Mouse (Mus musculus): ENCODE measurements around the gene Sdhc. TPM values are rescaled to one million over a fixed set of nuclear protein-coding genes. Genes with fewer than 3 reads are reported as not detected.

Gene Sdhc
- polyA plus RNA-seq, 1 experiment from 2014 or later = 642 TPM

DNA sequence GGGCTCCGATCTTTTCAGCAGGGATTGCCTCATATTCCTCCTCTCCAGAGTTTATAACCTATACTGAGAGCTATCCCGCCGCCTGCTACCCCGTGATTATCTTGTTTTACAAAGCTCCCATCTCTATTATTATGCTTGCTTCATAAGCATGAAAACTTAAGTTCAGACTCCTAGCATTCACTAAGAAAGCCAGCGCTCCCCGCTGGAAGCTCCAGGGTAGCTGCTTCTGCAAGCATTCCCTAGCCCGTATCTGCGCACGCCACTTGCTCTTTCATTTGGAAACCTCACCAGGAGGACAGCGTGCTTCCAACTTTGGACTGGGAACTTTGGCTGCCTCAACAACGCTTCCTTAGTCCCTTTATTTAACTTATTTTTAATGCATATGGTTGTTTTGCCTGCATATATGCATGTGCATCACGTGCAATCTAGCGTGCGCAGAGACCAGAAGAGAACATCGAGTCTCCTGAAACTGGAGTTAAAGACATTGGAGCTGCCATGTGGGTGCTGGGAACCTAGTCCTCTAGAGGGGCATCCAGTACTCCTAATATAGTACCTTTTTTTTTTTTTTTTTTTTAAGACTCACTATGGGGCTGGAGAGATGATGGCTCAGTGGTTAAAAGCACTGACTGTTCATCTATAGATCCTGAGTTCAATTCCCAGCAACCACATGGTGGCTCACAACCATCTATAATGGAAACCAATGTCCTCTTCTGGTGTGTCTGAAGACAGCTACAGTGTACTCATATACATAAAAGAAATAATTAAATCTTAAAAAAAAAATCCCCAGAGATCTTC is 38.4 kb downstream of the Sdhc start:
- peak overlapping the region; percentile 57 to 73 for H3K4me3 ChIP-seq (ENCODE audit: control insufficient read depth in 1 of 2, insufficient read depth in 1 of 2, low read depth in 1 of 2, low read length in 2 of 2)
- no peaks in the 10 kb centered on the region for H3K27me3 ChIP-seq (ENCODE audit: control insufficient read depth, insufficient read depth, low read length)
- peak overlapping the region; percentile 80 for H3K9ac ChIP-seq (ENCODE audit: low read length)
- H3K4me1 ChIP-seq (ENCODE audit: control insufficient read depth in 2 of 2, insufficient read depth in 2 of 2, low read length in 2 of 2) = peaks cover 4 to 5% of the 10 kb centered on the region in 2 experiments
- H3K4me2 ChIP-seq (ENCODE audit: low read length) = peak overlapping the region; percentile 84
- no peaks in the 10 kb centered on the region for H3K9me3 ChIP-seq (ENCODE audit: control insufficient read depth, low read length)
- peak overlapping the region; percentile 58 to 86 for H3K27ac ChIP-seq (replicated peaks in 1 of 2; ENCODE audit: control insufficient read depth in 1 of 2, insufficient read depth in 1 of 2, low read depth in 2 of 2, low read length in 2 of 2)
- WGBS = 4% methylated on average over 15 of the region's 15 CpGs
- H3K36me3 ChIP-seq (ENCODE audit: control insufficient read depth, insufficient read depth, low read length) = no peaks in the 10 kb centered on the region
- no peak for ATAC-seq (ENCODE audit: insufficient number of reproducible peaks, insufficient read depth, low FRiP score, low read depth)

DNA sequence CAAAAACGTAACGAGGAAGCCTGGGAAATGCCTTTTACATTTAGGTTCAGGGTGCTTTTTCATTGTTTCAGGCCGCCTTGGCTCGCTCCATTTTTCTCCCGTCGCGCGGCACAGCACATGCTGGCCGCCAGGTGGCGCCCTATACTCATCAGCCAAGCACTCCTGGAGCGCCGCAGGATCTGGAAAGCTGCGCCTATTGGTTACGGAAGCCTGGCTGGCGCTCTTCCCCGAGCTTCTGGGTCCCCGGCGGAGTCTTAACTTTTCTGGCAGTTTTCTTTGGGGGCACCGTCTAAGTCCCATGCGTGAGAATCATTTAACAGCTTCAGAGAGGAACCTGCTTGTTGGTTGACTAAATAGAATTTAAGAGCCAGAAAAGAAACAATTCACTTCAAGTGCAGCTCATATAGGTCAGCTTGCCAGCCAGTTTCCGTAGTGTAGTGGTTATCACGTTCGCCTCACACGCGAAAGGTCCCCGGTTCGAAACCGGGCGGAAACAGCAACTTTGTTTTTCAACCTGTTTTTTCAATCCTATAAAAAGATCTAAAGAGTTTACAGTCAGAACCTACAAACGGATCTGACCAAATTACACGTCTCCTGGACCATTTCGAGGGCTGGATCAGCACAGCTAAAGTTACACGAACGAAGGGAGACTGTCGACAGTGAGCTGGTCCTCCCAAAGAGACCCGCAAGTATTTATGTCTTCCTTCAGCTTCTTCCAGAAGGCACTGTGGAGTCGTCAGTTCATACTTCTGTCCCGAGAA is 39.2 kb downstream of the Sdhc start:
- H3K36me3 ChIP-seq (ENCODE audit: control insufficient read depth, insufficient read depth, low read length) = no peaks in the 10 kb centered on the region
- H3K4me1 ChIP-seq (ENCODE audit: control insufficient read depth in 2 of 2, insufficient read depth in 2 of 2, low read length in 2 of 2) = peaks cover 4 to 5% of the 10 kb centered on the region in 2 experiments
- H3K9ac ChIP-seq (ENCODE audit: low read length) = peak overlapping the region; percentile 80
- peak overlapping the region; percentile 57 to 73 for H3K4me3 ChIP-seq (ENCODE audit: control insufficient read depth in 1 of 2, insufficient read depth in 1 of 2, low read depth in 1 of 2, low read length in 2 of 2)
- peak; percentile 85 for ATAC-seq (ENCODE audit: insufficient number of reproducible peaks, insufficient read depth, low FRiP score, low read depth)
- H3K27me3 ChIP-seq (ENCODE audit: control insufficient read depth, insufficient read depth, low read length) = no peaks in the 10 kb centered on the region
- peak overlapping the region; percentile 70 to 86 for H3K27ac ChIP-seq (replicated peaks in 1 of 2; ENCODE audit: control insufficient read depth in 1 of 2, insufficient read depth in 1 of 2, low read depth in 2 of 2, low read length in 2 of 2)
- no peaks in the 10 kb centered on the region for H3K9me3 ChIP-seq (ENCODE audit: control insufficient read depth, low read length)
- WGBS = under 1% methylated on average over 38 of the region's 38 CpGs
- H3K4me2 ChIP-seq (ENCODE audit: low read length) = peak overlapping the region; percentile 84

DNA sequence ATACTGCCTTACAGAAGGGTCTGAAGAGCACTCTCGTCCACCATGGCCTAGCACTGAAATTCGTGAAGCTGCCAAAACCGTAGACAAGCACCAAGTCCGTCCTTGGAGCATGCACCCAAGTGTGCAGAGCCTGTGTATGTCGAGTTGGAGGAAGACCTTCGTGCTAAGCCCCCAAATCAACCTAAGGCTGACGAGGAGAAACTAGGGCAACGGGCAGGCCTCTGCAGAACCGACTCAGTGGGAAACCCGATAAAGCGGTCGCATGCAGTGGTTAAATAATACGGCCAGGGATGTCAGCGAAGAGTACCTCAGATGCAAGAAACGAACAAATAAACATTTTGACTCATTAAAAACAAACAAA is 39.8 kb downstream of the Sdhc start:
- Histone ChIP-seq H3K27ac (replicated peaks in 1 of 2; ENCODE audit: control insufficient read depth in 1 of 2, insufficient read depth in 1 of 2, low read depth in 2 of 2, low read length in 2 of 2) (peak overlapping the region; percentile 70 to 86), H3K4me3 (ENCODE audit: control insufficient read depth in 1 of 2, insufficient read depth in 1 of 2, low read depth in 1 of 2, low read length in 2 of 2) (peak overlapping the region; percentile 57 to 73), H3K9me3 (ENCODE audit: control insufficient read depth, low read length) (no peaks in the 10 kb centered on the region), H3K9ac (ENCODE audit: low read length) (peak overlapping the region; percentile 80), H3K27me3 (ENCODE audit: control insufficient read depth, insufficient read depth, low read length) (no peaks in the 10 kb centered on the region), H3K4me2 (ENCODE audit: low read length) (peak overlapping the region; percentile 84), H3K36me3 (ENCODE audit: control insufficient read depth, insufficient read depth, low read length) (no peaks in the 10 kb centered on the region), H3K4me1 (ENCODE audit: control insufficient read depth in 2 of 2, insufficient read depth in 2 of 2, low read length in 2 of 2) (peaks cover 4 to 5% of the 10 kb centered on the region in 2 experiments)
- WGBS = 14% methylated on average over 15 of the region's 15 CpGs
- ATAC-seq (ENCODE audit: insufficient number of reproducible peaks, insufficient read depth, low FRiP score, low read depth) = no peak

DNA sequence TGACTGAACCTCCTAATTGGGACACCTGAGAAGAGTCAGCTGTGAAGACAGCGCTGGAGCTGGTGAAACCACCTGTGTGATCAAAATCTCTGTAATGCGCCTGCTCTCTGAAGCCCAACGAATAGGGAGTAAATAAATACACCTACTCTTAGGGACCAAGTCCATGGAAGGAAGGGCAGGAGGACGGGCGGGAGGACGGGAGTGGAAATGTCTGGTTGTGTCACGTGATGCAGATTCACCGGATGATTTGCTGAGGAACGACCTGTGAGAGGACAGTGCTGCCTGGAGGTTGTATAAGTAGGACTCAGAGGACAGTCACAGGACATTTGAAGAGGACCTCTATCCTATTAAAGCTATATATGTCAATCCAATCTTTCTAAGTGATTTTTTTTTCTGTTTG is 40.8 kb downstream of the Sdhc start:
- peak overlapping the region; percentile 4; the same call in 1 of the 2 replicates for H3K9ac ChIP-seq (ENCODE audit: low read length)
- WGBS = 33% methylated on average over 9 of the region's 9 CpGs
- no peak overlapping the region for H3K27ac ChIP-seq (replicated peaks in 1 of 2; ENCODE audit: control insufficient read depth in 1 of 2, insufficient read depth in 1 of 2, low read depth in 2 of 2, low read length in 2 of 2)
- no peaks in the 10 kb centered on the region for H3K27me3 ChIP-seq (ENCODE audit: control insufficient read depth, insufficient read depth, low read length)
- H3K4me2 ChIP-seq (ENCODE audit: low read length) = no peak overlapping the region
- no peaks in the 10 kb centered on the region for H3K36me3 ChIP-seq (ENCODE audit: control insufficient read depth, insufficient read depth, low read length)
- no peaks in the 10 kb centered on the region for H3K9me3 ChIP-seq (ENCODE audit: control insufficient read depth, low read length)
- no peak overlapping the region for H3K4me3 ChIP-seq (ENCODE audit: control insufficient read depth in 1 of 2, insufficient read depth in 1 of 2, low read depth in 1 of 2, low read length in 2 of 2)
- H3K4me1 ChIP-seq (ENCODE audit: control insufficient read depth in 2 of 2, insufficient read depth in 2 of 2, low read length in 2 of 2) = peaks cover 4 to 5% of the 10 kb centered on the region in 2 experiments
- no peak for ATAC-seq (ENCODE audit: insufficient number of reproducible peaks, insufficient read depth, low FRiP score, low read depth)

DNA sequence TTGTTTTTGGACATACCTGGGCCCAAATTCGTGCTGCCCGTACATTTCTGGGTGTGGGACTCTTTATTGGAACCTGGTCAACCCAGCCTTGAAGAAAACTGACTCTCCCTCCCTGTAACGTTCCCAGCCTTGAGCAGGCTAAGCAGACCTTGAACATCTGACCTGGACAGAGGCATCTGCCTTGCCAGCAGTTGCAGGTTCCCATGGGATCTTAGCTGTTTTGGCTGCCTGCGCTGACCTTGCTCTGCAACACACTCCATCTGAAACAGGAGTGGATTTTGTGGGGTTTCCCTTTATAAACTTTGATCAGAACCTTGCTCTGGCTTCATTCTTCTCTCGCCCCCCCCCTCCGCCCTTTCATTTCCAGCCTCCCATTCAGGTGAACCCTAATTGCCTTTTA is 45.2 kb downstream of the Sdhc start:
- no peak overlapping the region for H3K4me3 ChIP-seq (ENCODE audit: control insufficient read depth in 1 of 2, insufficient read depth in 1 of 2, low read depth in 1 of 2, low read length in 2 of 2)
- no peaks in the 10 kb centered on the region for H3K27me3 ChIP-seq (ENCODE audit: control insufficient read depth, insufficient read depth, low read length)
- no peaks in the 10 kb centered on the region for H3K36me3 ChIP-seq (ENCODE audit: control insufficient read depth, insufficient read depth, low read length)
- peaks cover 0 to 5% of the 10 kb centered on the region in 2 experiments; a peak in 2 of 4 replicates for H3K4me1 ChIP-seq (ENCODE audit: control insufficient read depth in 2 of 2, insufficient read depth in 2 of 2, low read length in 2 of 2)
- ATAC-seq (ENCODE audit: insufficient number of reproducible peaks, insufficient read depth, low FRiP score, low read depth) = no peak
- no peaks in the 10 kb centered on the region for H3K9me3 ChIP-seq (ENCODE audit: control insufficient read depth, low read length)
- no peak overlapping the region for H3K9ac ChIP-seq (ENCODE audit: low read length)
- 75% methylated on average over 6 of the region's 6 CpGs for WGBS
- H3K4me2 ChIP-seq (ENCODE audit: low read length) = no peak overlapping the region
- no peak overlapping the region for H3K27ac ChIP-seq (replicated peaks in 1 of 2; ENCODE audit: control insufficient read depth in 1 of 2, insufficient read depth in 1 of 2, low read depth in 2 of 2, low read length in 2 of 2)

DNA sequence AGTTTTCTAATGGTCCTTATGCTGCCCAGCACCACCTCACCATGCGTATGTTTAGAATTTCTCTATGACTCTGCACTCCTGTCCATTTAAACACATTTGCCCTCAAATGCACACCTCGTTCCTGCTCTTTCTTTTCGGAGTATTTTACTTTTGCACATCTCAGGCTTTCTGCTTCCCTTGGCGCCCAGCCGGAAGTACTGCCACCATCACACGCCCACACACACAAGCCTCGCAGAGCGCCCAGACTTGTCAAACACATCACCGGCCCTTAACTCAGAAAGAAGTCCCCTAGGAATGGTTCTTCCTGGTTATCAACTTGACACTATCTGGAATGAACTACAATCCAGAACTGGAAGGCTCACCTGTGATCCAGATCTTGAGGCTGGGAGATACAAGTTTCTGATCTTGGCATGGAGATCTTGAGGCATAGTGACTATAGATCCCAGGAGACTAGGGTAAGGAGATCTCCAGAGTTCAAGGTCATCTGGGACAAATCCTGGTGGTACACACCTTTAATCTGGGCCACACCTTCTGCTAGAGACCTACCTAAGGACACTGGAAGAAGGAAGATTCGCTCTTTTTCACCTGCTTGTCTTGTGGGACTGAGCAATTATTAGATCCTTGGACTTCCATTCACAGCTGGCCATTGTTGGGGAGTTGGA is 47.1 kb downstream of the Sdhc start:
- H3K36me3 ChIP-seq (ENCODE audit: control insufficient read depth, insufficient read depth, low read length) = no peaks in the 10 kb centered on the region
- no peak for ATAC-seq (ENCODE audit: insufficient number of reproducible peaks, insufficient read depth, low FRiP score, low read depth)
- peaks cover 0 to 4% of the 10 kb centered on the region in 2 experiments; a peak in 1 of 4 replicates for H3K4me1 ChIP-seq (ENCODE audit: control insufficient read depth in 2 of 2, insufficient read depth in 2 of 2, low read length in 2 of 2)
- 12% methylated on average over 10 of the region's 10 CpGs for WGBS
- H3K9ac ChIP-seq (ENCODE audit: low read length) = peak overlapping the region; percentile 28; the same call in 1 of the 2 replicates
- peak overlapping the region; percentile 40 to 73 for H3K4me3 ChIP-seq (ENCODE audit: control insufficient read depth in 1 of 2, insufficient read depth in 1 of 2, low read depth in 1 of 2, low read length in 2 of 2)
- H3K4me2 ChIP-seq (ENCODE audit: low read length) = peak overlapping the region; percentile 74
- H3K9me3 ChIP-seq (ENCODE audit: control insufficient read depth, low read length) = no peaks in the 10 kb centered on the region
- peak overlapping the region in 1 of 2 experiments; percentile 12; a peak in 1 of 4 replicates for H3K27ac ChIP-seq (replicated peaks in 1 of 2; ENCODE audit: control insufficient read depth in 1 of 2, insufficient read depth in 1 of 2, low read depth in 2 of 2, low read length in 2 of 2)
- H3K27me3 ChIP-seq (ENCODE audit: control insufficient read depth, insufficient read depth, low read length) = no peaks in the 10 kb centered on the region

DNA sequence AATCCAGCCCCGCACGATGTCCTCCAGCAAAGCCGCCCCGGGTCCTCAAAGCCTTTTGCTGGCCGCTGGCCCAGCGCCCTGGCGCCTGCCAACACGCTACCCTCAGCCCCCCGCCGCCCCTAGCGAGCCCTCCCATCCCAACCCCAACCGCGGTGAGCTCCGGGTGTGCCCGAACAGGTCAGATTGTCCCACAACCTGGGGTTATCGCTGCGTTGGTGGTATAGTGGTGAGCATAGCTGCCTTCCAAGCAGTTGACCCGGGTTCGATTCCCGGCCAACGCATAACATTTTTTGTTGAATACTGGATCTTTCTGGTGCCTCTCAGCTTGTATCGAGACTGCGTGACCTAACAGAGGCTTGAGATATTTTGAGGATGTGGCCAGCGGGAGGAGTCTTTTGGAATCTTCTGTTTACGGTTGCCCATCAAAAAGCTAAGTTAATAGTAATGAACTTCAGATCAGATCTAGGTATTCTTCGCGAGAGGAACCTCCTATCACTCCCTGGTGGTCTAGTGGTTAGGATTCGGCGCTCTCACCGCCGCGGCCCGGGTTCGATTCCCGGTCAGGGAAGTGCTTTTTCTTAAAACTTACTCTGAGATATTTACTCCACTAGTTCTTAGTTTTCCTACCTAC is 47.7 kb downstream of the Sdhc start:
- H3K36me3 ChIP-seq (ENCODE audit: control insufficient read depth, insufficient read depth, low read length) = no peaks in the 10 kb centered on the region
- H3K9me3 ChIP-seq (ENCODE audit: control insufficient read depth, low read length) = no peaks in the 10 kb centered on the region
- peak overlapping the region; percentile 60 to 73 for H3K4me3 ChIP-seq (ENCODE audit: control insufficient read depth in 1 of 2, insufficient read depth in 1 of 2, low read depth in 1 of 2, low read length in 2 of 2)
- H3K9ac ChIP-seq (ENCODE audit: low read length) = peak overlapping the region; percentile 77
- H3K27ac ChIP-seq (replicated peaks in 1 of 2; ENCODE audit: control insufficient read depth in 1 of 2, insufficient read depth in 1 of 2, low read depth in 2 of 2, low read length in 2 of 2) = peak overlapping the region in 1 of 2 experiments; percentile 75; a peak in 3 of 4 replicates
- ATAC-seq (ENCODE audit: insufficient number of reproducible peaks, insufficient read depth, low FRiP score, low read depth) = peak; percentile 87
- no peaks in the 10 kb centered on the region for H3K27me3 ChIP-seq (ENCODE audit: control insufficient read depth, insufficient read depth, low read length)
- under 1% methylated on average over 35 of the region's 35 CpGs for WGBS
- H3K4me1 ChIP-seq (ENCODE audit: control insufficient read depth in 2 of 2, insufficient read depth in 2 of 2, low read length in 2 of 2) = peaks cover 0 to 4% of the 10 kb centered on the region in 2 experiments; a peak in 1 of 4 replicates
- H3K4me2 ChIP-seq (ENCODE audit: low read length) = peak overlapping the region; percentile 74
